Mouse (Mus musculus) G1E (cell line): Measurements from ENCODE around the gene Gjd3. TPM values are rescaled to one million over a fixed set of nuclear protein-coding genes. Genes with fewer than 3 reads are reported as not detected.

Source experiments
- ATAC-seq: 2 replicates; pipeline ENCODE4 v1.8.0; 2016; ENCODE audit warnings: mild to moderate bottlenecking; ENCODE audit not compliant: insufficient number of reproducible peaks, poor library complexity, low FRiP score, severe bottlenecking; ENCODE audit errors: extremely low read depth
- DNase-seq: peaks from one replicate; pipeline ENCODE4 v3.0.0; 2012; ENCODE audit warnings: low spot score
- H3K27me3 ChIP-seq: 2 replicates; pipeline ENCODE4 v1.6.1; 2012; ENCODE audit warnings: mild to moderate bottlenecking, low read length, inconsistent platforms; ENCODE audit not compliant: insufficient read depth
- H3K36me3 ChIP-seq: replicated peaks from 2 replicates; pipeline ENCODE3; 2012; ENCODE audit warnings: mild to moderate bottlenecking, inconsistent platforms
- H3K4me1 ChIP-seq: 2 replicates; pipeline ENCODE4 v1.6.1; 2012; ENCODE audit warnings: low read depth, low read length, inconsistent platforms, mixed read lengths; ENCODE audit not compliant: insufficient read depth
- H3K4me3 ChIP-seq: 2 replicates; pipeline ENCODE4 v1.5.1; 2012; ENCODE audit warnings: low read depth, mild to moderate bottlenecking, inconsistent platforms, low read length, moderate library complexity, mixed read lengths
- H3K9me3 ChIP-seq: replicated peaks from 2 replicates; pipeline ENCODE4 v1.6.1; 2012; ENCODE audit warnings: inconsistent platforms
- CTCF ChIP-seq: IDR thresholded peaks from 2 replicates; pipeline ENCODE4 v1.5.1; 2012; ENCODE audit warnings: low read depth, low read length, inconsistent platforms, mixed read lengths
- GATA1 ChIP-seq: IDR thresholded peaks from 2 replicates; pipeline ENCODE4 v1.6.1; 2012; ENCODE audit warnings: borderline replicate concordance, low read length, inconsistent platforms, mixed read lengths
- GATA2 ChIP-seq: IDR thresholded peaks from 2 replicates; pipeline ENCODE4 v1.6.1; 2012; ENCODE audit warnings: low read depth, low read length, inconsistent platforms, borderline replicate concordance
- POLR2AphosphoS5 ChIP-seq: IDR thresholded peaks from 2 replicates; pipeline ENCODE4 v1.6.1; 2012; ENCODE audit warnings: low read depth, low read length, inconsistent platforms; ENCODE audit not compliant: insufficient replicate concordance
- TAL1 ChIP-seq: conservative IDR thresholded peaks from 2 replicates; pipeline ENCODE4 v1.6.1; 2012; ENCODE audit warnings: low read depth, low read length, inconsistent platforms, mixed read lengths
- polyA plus RNA-seq: library from polyadenylated mRNA; stranded (reverse); fragments of >175 nt; gene quantifications from 2 replicates; pipeline ENCODE4 v1.2.3, GENCODE M21; 2012
- total RNA-seq, 2 experiments: library from RNA; stranded (forward) in 1 of 2; stranded (reverse) in 1 of 2; fragments of 200-1000 nt in 1 of 2; fragments of >200 nt in 1 of 2; fragmentation: Nextera tagmentation in 1 of 2; gene quantifications; 2 replicates each; pipeline ENCODE4 v1.2.3; 2014 to 2017

Gjd3 gene
- total RNA-seq (2014; fragmentation: Nextera tagmentation) (not detected in 2 replicates), total RNA-seq (2017) (not detected in 2 replicates), polyA plus RNA-seq (not detected in 2 replicates)

DNA sequence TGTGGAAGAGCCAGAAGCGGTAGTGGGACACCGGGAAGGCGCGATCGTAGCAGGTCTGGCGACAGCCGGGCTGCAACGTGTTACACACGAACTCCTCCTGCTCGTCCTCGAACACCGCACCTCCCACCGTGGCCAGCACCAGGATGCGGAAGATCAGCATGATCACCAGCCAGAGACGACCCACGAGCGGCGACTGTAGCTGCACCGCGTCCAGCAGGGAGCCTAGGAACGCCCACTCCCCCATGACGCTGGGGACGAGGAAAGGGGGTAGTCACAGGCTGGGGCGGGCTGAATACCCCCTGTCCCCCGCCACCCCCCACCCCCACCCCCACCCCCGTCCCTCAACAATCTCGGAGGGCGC is at the start of gene Gjd3:
TSS of gene Gjd3 (minus strand) at position 244 of the 361 bp plus-strand sequence.
- peaks cover 4% of the 10 kb centered on the region for H3K36me3 ChIP-seq
- TF ChIP-seq TAL1 (no peak), CTCF (no peak), GATA1 (no peak), POLR2AphosphoS5 (no peak), GATA2 (no peak)
- H3K27me3 ChIP-seq, result peaks cover 63% of the 10 kb centered on the region
- ATAC-seq, result no peak
- DNase-seq, result no peak
- H3K4me3 ChIP-seq, result peak within 1 kb of the TSS; percentile 39
- H3K9me3 ChIP-seq, result peaks cover 12% of the 10 kb centered on the region
- H3K4me1 ChIP-seq, result peaks cover 11% of the 10 kb centered on the region

DNA sequence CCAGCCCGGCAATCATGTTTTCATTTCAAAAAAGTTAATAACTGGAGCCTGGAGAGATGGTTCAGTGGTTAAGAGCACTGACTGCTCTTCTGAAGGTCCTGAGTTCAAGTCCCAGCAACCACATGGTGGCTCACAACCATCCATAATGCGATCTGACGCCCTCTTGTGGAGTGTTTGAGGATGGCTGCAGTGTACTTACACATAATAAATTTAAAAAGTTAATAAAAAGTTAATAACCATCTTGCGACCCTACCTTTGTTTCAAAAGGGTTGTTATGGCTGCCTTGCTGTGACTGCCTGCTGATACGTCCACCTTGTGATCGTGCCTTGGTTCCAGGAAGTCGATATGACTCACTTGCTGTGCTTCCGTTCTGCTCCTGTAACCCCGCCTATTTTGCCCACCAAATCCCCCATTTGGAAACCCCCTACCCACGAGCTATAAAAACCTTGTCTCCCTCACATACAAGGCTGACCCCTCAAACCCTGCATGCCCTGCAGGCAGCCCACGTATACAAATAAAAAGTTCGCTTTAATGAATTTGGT is 44.2 kb upstream of the Gjd3 start:
- DNase-seq, result no peak
- ATAC-seq, result no peak
- Histone ChIP-seq H3K36me3 (peaks cover 6% of the 10 kb centered on the region), H3K4me1 (peaks cover 16% of the 10 kb centered on the region), H3K4me3 (no peak overlapping the region), H3K9me3 (peaks cover 4% of the 10 kb centered on the region; the same call in 1 of the 2 replicates), H3K27me3 (peaks cover 28% of the 10 kb centered on the region)
- TF ChIP-seq CTCF (no peak), TAL1 (no peak), POLR2AphosphoS5 (no peak)

DNA sequence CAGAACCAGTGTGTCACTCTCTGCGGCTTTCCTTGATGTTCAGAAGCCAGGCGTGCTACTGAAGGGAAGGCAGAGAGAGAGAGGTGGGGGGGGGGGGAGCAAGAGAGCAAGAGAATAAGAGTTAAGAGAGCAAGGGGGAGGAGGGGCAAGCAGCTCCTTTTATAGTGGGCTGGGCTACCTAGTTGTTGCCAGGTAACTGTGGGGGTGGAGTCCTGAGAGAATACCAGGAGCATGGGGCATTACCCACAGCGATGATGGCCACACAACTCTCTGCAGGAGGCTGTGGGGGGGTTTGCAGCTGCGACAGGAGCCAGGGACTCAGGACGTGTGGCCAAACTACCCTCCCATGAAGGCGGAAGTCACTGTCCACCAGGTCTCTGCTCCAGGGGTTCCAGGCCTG is 43.1 kb upstream of the Gjd3 start:
- no peak for ATAC-seq
- no peak for TF ChIP-seq TAL1
- no peak for TF ChIP-seq POLR2AphosphoS5
- TF ChIP-seq GATA1, result no peak
- no peak for TF ChIP-seq CTCF
- no peak for TF ChIP-seq GATA2
- peaks cover 22% of the 10 kb centered on the region for H3K27me3 ChIP-seq

GRCm38 (mm10) chr11:99024468-99025134 is 41.8 kb upstream of the Gjd3 start:
- TF ChIP-seq GATA1, result no peak
- no peak for TF ChIP-seq GATA2
- no peak for TF ChIP-seq TAL1
- no peak for TF ChIP-seq POLR2AphosphoS5
- no peak for TF ChIP-seq CTCF
- peaks cover 4% of the 10 kb centered on the region; the same call in 1 of the 2 replicates for H3K9me3 ChIP-seq
- peak overlapping the region; percentile 4; the same call in 1 of the 2 replicates for H3K4me3 ChIP-seq
- H3K4me1 ChIP-seq, result peaks cover 32% of the 10 kb centered on the region
- H3K27me3 ChIP-seq, result peaks cover 14% of the 10 kb centered on the region
- DNase-seq (no peak), ATAC-seq (no peak)
- peaks cover 27% of the 10 kb centered on the region for H3K36me3 ChIP-seq

More for the DNA sequence above, 43.1 kb upstream of the Gjd3 start:
- Histone ChIP-seq H3K4me1 (peaks cover 27% of the 10 kb centered on the region), H3K36me3 (peaks cover 17% of the 10 kb centered on the region), H3K4me3 (no peak overlapping the region), H3K9me3 (peaks cover 4% of the 10 kb centered on the region; the same call in 1 of the 2 replicates)
- DNase-seq, result no peak

GRCm38 (mm10) chr11:99023500-99024467 is 41.0 kb upstream of the Gjd3 start, which contains the start of gene Top2a:
Gene Top2a, minus strand, starts transcription at chr11:99024189.
- peaks cover 4% of the 10 kb centered on the region; the same call in 1 of the 2 replicates for H3K9me3 ChIP-seq
- peak within 1 kb of the TSS; percentile 83 for H3K4me3 ChIP-seq
- ATAC-seq, result peak; percentile 90
- H3K27me3 ChIP-seq, result peaks cover 7% of the 10 kb centered on the region
- peaks cover 34% of the 10 kb centered on the region for H3K4me1 ChIP-seq
- peaks cover 35% of the 10 kb centered on the region for H3K36me3 ChIP-seq
- peak; percentile 97 for DNase-seq
- peak; percentile 54; the same call in 1 of the 2 replicates for TF ChIP-seq POLR2AphosphoS5
- TF ChIP-seq GATA1, result no peak
- TF ChIP-seq GATA2, result no peak

DNA sequence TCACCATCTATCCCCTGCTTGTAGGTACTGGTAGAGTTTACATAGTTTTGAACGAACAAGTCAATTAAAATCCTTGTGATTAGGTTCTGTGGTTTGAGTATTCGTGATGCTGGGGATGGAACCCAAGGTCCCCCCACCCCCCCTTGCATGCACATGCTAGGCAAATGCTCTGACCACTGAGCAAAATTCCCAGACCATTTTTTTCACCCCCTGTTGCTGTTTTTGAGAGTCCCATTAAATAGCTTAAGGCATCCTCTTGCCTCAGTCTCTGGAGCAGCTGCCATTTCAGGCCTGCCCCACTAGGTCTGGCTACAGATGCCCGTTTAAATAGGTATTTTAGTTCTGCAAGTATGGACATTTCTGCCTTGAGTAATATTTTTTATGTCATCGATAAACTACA is 40.3 kb upstream of the Gjd3 start:
- H3K36me3 ChIP-seq, result peaks cover 42% of the 10 kb centered on the region
- peaks cover 36% of the 10 kb centered on the region for H3K4me1 ChIP-seq
- no peak for TF ChIP-seq GATA1
- TF ChIP-seq POLR2AphosphoS5, result no peak
- no peak for TF ChIP-seq GATA2
- TF ChIP-seq TAL1, result no peak
- TF ChIP-seq CTCF, result no peak
- H3K4me3 ChIP-seq, result peak overlapping the region; percentile 83
- DNase-seq (no peak), ATAC-seq (no peak)
- peaks cover 2% of the 10 kb centered on the region; the same call in 1 of the 2 replicates for H3K27me3 ChIP-seq
- peaks cover 4% of the 10 kb centered on the region; the same call in 1 of the 2 replicates for H3K9me3 ChIP-seq
